Mouse (Mus musculus) ES-Bruce4 (cell line): Measurements from ENCODE around the gene Plcb1.

Experiments used
- CTCF ChIP-seq: IDR thresholded peaks from one replicate; pipeline ENCODE4 v1.8.1; 2011; ENCODE audit warnings: low read depth, low read length
- EP300 ChIP-seq: IDR thresholded peaks from 2 replicates; pipeline ENCODE4 v1.6.1; 2011; ENCODE audit warnings: low read depth, low read length; ENCODE audit not compliant: insufficient read depth
- POLR2A ChIP-seq: IDR thresholded peaks from one replicate; pipeline ENCODE4 v1.8.1; 2011; ENCODE audit warnings: low read length; ENCODE audit not compliant: insufficient read depth

DNA sequence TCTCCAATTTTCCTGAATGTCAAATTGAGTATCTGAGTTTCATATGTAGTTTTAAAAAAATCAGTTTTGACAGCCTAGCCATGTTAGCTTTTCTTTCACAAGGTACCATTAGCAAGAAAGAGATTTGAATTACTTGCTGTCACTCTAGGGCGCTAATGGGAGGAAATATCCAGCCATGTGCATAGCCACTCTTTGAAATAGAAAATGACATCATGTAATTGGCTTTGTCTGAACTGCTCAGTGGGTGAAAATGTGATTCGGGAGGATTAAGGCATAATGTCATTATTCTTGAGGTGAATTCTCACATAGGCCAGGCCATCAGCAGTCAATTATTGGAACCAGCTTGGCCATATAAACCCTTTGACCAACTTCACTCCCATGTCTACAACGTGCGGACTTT is 285.5 kb downstream of the Plcb1 start:
- TF ChIP-seq POLR2A (no peak), EP300 (no peak), CTCF (no peak)
